Mouse (Mus musculus) cerebellum, adult 2 months (tissue): Measurements from ENCODE around the gene Ube2cbp. TPM values are rescaled to one million over a fixed set of nuclear protein-coding genes. Genes with fewer than 3 reads are reported as not detected.
A peak's percentile ranks its signal among the peaks of the same experiment; 100 is the strongest.

Experiments
- DNase-seq, 2 experiments: peaks; one replicate each; pipeline ENCODE4 v3.0.0; 2021
- H3K27ac ChIP-seq: fragments of 200-500 bp; 2 replicates; pipeline ENCODE4 v1.5.1; 2012; ENCODE audit warnings: low read length, control low read depth, inconsistent platforms; ENCODE audit not compliant: insufficient read depth
- H3K27me3 ChIP-seq: fragments of 200-500 bp; 2 replicates; pipeline ENCODE4 v1.6.1; 2012; ENCODE audit warnings: inconsistent platforms, mild to moderate bottlenecking, low read length, moderate library complexity; ENCODE audit not compliant: control insufficient read depth, insufficient read depth
- H3K4me1 ChIP-seq: fragments of 200-500 bp; 2 replicates; pipeline ENCODE4 v1.6.1; 2011; ENCODE audit warnings: low read length; ENCODE audit not compliant: control insufficient read depth, insufficient read depth
- H3K4me3 ChIP-seq: fragments of 200-500 bp; replicated peaks from 2 replicates; pipeline ENCODE3; 2011; ENCODE audit warnings: mild to moderate bottlenecking, low read depth, low read length, control low read depth; ENCODE audit not compliant: insufficient read depth
- CTCF ChIP-seq: fragments of 200-500 bp; IDR thresholded peaks from 2 replicates; pipeline ENCODE4 v1.5.1; 2011; ENCODE audit warnings: low read depth, mild to moderate bottlenecking, control low read depth, low read length, moderate library complexity, borderline replicate concordance; ENCODE audit not compliant: insufficient read depth
- POLR2A ChIP-seq: fragments of 200-500 bp; IDR thresholded peaks from 2 replicates; pipeline ENCODE4 v1.6.1; 2011; ENCODE audit warnings: low read length, control low read depth, borderline replicate concordance; ENCODE audit not compliant: insufficient read depth
- WGBS: fragments of 180-500 bp; shearing (Covaris S2); methylation state at CpG from one replicate; pipeline ENCODE4 v1.1.7; 2018; 5-methylcytosine and 5-hydroxymethylcytosine counted together
- polyA plus RNA-seq: library from polyadenylated mRNA; depleted of rRNA; stranded (reverse); fragments of >200 nt; gene quantifications from 2 replicates; pipeline ENCODE4 v1.2.3, GENCODE M21; 2012

Ube2cbp gene
- polyA plus RNA-seq, 1 experiment: 3.7 TPM

DNA sequence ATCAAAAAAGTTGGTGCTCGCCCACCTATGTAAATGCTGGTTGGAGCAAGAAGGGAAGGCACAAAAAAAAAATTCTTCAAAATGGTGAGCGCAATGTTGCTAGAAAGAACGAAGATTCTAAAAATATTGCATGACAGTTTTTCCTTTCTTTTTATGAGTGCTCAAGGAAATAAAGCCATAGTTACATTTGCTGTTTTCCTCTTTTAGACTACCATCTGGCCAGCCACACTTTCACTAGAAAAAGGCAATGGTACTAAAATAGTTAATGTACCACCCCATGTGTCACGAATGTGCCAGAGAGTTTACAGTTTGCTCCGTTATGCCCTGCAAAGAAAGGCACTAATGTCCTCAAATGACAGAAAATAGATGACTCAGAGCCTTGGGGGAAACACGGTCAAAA is 45.4 kb downstream of the Ube2cbp start:
- Histone ChIP-seq H3K4me3 (no peak overlapping the region), H3K27ac (no peak overlapping the region), H3K4me1 (no peaks in the 10 kb centered on the region), H3K27me3 (no peaks in the 10 kb centered on the region)
- DNase-seq: no peak
- TF ChIP-seq POLR2A (no peak), CTCF (no peak)
- 82% methylated on average over 6 of the region's 6 CpGs for WGBS

DNA sequence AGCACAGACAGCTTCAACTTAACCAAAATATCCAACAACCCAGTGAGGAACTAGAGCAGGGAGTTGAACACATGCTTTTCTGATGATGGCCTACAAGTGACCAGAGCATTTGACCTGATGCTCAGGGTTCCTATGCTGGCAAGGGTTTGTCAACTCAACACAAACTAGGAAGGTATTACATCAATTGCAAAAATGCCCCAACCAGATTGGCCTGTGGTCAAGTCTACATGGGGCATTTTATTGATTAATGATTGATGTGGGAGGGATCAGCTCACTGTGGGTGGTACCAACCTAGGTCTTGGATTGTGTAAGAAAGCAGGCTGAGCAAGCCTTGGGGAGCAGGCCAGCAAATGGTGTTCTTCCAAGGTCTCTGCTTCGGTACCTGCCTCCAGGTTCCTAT is 46.8 kb downstream of the Ube2cbp start:
- TF ChIP-seq POLR2A: no peak
- TF ChIP-seq CTCF: no peak
- no peak overlapping the region for H3K4me3 ChIP-seq
- no peak for DNase-seq
- no peaks in the 10 kb centered on the region for H3K4me1 ChIP-seq
- 100% methylated on average over 1 of the region's 1 CpGs for WGBS
- H3K27ac ChIP-seq: no peak overlapping the region
- no peaks in the 10 kb centered on the region for H3K27me3 ChIP-seq

DNA sequence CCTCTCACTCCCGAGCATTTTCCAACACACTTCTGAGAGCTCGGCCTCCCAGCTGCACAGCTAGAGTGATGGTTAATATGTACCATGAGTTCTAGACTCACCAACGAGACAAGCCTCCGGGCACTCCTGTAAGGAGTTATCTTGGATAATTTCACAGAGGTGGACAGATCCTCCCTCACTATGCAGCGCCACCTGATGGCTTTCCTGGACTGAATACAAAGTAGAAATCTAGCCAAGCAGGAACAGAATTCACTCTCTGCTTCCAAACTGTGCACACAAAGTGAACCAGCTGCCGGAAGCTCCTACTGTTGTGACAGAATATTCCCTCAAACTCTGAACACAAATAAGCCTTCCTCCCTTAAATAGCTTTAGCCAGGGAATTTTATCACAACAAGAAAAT is 69.0 kb downstream of the Ube2cbp start:
- H3K27ac ChIP-seq: peak overlapping the region; percentile 59; the same call in 1 of the 2 replicates
- WGBS: 30% methylated on average over 6 of the region's 6 CpGs
- no peaks in the 10 kb centered on the region for H3K27me3 ChIP-seq
- TF ChIP-seq CTCF (peak; percentile 45; the same call in 1 of the 2 replicates), POLR2A (no peak)
- peak; percentile 57 to 74 for DNase-seq
- H3K4me3 ChIP-seq: no peak overlapping the region
- H3K4me1 ChIP-seq: peaks cover 17% of the 10 kb centered on the region

DNA sequence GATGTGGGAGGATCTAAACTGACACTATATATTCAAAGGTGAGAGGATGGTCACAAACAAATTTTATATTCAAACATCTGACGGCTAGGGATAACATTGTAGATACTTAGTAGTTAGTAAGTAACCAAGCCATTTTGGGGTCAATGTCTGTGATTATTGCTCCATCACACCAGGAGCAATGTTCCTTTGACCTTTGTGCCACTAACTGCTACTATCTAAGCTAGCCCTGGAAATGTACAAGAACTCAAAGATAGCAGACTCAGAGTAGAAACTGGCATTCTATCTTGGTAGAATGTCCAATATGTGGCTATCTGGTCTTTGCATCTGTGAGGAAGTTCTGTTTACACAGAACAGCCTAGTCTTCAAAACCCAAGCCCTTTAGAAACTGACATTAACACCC is 69.7 kb downstream of the Ube2cbp start:
- Histone ChIP-seq H3K27ac (no peak overlapping the region), H3K27me3 (no peaks in the 10 kb centered on the region), H3K4me3 (no peak overlapping the region), H3K4me1 (peaks cover 17% of the 10 kb centered on the region)
- no peak for TF ChIP-seq CTCF
- TF ChIP-seq POLR2A: no peak
- 98% methylated on average over 1 of the region's 1 CpGs for WGBS
- no peak for DNase-seq

DNA sequence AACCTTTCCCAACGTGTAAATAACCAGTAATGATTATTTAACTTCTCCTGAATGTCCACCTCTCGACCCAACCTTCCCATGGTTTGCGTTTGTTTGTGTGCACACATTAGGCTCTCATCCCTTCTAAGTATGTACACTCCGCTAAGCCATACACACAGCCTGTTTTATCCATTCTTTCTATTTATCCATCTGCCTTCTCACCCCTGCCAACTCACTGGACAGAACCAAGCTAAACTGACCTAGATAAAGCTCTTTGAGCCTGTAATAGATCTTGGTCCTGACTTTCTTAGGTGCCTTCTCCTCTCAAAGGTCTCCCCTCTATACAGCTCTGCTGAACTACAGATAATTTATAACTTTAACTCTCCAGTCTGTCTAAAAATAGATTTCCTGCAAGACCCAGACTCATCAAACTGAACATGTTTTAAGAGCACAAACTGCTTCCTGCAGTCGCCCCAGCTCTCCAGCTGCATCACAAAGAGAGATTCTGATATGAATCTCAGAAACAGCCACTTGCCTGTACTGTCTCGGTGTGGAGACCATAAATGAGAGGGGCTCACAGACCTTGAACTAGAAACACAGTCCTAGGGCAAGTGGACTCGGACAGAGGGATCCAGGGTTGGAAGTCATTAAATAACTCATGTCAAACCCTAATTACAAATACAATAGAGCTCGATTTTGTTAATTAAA is 71.0 kb downstream of the Ube2cbp start:
- H3K4me3 ChIP-seq: no peak overlapping the region
- H3K27me3 ChIP-seq: no peaks in the 10 kb centered on the region
- peaks cover 17% of the 10 kb centered on the region for H3K4me1 ChIP-seq
- TF ChIP-seq CTCF: no peak
- no peak overlapping the region; the same call in 1 of the 2 replicates for H3K27ac ChIP-seq
- 24% methylated on average over 8 of the region's 8 CpGs for WGBS
- peak in 1 of 2 experiments; percentile 68 for DNase-seq

DNA sequence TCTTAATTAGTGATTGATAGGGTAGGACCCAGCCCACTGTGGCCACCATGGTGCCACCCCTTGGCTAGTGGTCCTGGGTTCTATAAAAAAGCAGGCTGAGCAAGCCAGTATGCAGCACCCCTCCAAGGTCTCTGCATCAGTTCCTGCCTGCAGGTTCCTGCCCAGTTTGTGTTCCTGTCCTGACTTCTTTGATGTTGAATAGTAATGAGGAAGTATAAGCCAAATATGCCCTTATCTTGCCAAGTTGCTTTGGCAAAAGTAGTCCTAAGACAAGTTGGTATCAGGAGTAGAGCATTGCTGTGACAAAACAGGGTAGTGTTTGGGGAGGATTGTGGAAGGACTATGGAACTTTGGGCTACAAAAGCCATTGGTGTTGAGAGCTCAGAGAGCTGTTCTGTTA is 73.3 kb downstream of the Ube2cbp start:
- Histone ChIP-seq H3K27me3 (no peaks in the 10 kb centered on the region), H3K27ac (no peak overlapping the region), H3K4me3 (no peak overlapping the region), H3K4me1 (peaks cover 17% of the 10 kb centered on the region)
- TF ChIP-seq CTCF: no peak
- no peak for TF ChIP-seq POLR2A
- DNase-seq: no peak

DNA sequence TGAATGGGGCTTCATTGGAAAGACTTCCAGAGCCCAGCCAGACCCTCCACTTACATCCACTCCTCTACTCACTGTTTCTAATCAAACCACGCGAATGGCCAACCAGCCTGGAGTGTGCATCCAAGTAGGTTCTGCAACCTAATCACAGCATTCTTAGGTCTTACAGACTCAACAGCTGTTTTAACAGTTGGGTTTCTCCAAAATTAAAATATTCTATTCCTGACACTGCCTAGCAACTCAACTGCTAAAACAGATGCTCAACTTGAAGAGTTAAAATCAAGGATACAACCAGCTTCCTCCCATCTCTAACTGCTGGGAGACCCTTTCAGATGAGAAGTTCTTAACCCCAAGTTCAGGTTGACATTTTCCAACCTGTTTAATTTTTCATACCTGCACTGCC is 74.0 kb downstream of the Ube2cbp start:
- Histone ChIP-seq H3K27me3 (no peaks in the 10 kb centered on the region), H3K27ac (no peak overlapping the region), H3K4me3 (no peak overlapping the region), H3K4me1 (peaks cover 17% of the 10 kb centered on the region)
- WGBS: 74% methylated on average over 2 of the region's 2 CpGs
- no peak for DNase-seq
- no peak for TF ChIP-seq CTCF
- TF ChIP-seq POLR2A: no peak

DNA sequence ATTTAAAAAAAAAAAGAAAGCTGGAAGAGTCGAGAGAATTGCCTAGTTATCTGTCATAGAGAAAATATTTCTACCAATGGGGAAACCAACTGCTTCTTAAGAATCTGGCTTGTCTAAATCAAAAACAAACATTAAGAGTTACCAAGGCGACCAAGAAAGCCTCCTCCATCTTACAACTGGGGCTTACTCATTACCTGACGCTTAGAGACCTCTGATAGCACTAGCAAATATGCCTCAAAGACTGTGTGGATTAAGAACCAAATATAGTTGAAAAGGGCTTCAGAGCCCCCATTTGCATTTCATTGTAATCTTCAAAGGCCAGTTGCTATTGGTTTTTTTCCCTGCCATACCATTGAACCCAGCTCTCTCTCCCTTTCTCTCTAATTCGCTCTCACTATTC is 76.2 kb downstream of the Ube2cbp start:
- 73% methylated on average over 4 of the region's 4 CpGs for WGBS
- no peak for DNase-seq
- TF ChIP-seq CTCF (no peak), POLR2A (no peak)

More for the DNA sequence above, 76.2 kb downstream of the Ube2cbp start:
- no peaks in the 10 kb centered on the region for H3K27me3 ChIP-seq
- H3K27ac ChIP-seq: no peak overlapping the region
- H3K4me1 ChIP-seq: peaks cover 9% of the 10 kb centered on the region
- H3K4me3 ChIP-seq: no peak overlapping the region
